Mouse (Mus musculus): ENCODE results near the gene Bicdl2.

The Bicdl2 gene

DNA sequence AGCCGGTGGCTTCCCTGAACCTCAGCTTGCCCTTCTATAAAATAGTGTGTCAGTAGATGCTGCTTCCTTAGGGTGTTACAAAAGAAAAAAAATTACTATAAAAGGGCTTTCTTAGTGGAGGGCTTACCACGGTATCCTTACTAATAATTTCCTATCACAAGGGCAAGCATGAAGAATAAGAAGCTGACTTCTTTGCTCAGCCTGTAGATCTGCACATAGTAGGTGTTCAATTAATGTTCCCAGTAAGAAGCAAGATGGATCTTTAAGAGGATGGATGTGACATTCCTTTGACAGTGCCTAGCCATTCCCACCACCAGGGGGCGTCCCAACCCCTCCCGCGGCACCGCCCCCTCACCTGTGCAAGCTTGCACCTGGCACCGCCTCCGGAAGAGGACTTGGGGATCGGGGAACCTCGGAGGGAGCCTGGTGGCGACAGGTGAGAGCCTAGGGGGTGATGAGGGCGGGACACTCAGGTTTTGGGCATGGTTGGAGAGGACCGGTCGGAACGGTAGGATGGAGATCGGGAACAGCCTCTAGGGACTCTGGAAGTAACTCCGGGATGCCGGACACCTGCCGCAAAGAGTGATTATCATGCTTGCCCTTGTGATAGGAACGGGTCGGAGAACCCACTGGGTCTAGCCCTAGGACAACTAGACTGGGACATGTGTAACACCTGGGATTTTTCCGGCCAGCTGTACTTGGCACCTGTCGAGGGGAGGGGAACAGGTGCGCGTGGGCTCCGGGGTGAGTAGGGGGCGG is at the start of gene Bicdl2:
Gene Bicdl2 (plus strand): TSS at position 390 of the 759 bp plus-strand sequence.
- in situ Hi-C loops (cut with MboI; ENCODE audit: unreplicated experiment in 2 of 2) = loop anchor here in 1 of 2 experiments (5.0 kb wide), 1 partner anchor 47 kb away; no protein-coding TSS in a partner anchor

DNA sequence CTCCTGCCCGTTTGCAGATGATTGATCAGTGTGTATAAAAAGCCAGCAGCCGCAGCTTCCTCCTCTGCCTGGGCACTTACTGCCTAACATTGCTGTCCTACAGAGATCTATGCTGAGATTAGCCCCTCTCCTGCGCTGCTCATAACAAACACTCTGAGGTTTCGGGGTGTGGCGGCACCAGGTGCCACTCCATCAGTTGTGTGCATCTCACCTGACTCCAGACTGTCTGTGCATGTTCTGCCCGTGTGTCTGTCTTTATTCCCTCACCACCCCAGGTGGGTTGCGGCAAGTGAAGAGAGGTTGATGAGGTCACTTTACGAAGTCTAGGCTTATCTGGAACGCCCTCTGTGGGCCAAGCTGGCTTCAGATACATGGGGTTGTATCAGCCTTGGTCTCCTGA is 43.2 kb upstream of the Bicdl2 start:
- in situ Hi-C loops (cut with MboI; ENCODE audit: unreplicated experiment in 2 of 2) = no loop called here

DNA sequence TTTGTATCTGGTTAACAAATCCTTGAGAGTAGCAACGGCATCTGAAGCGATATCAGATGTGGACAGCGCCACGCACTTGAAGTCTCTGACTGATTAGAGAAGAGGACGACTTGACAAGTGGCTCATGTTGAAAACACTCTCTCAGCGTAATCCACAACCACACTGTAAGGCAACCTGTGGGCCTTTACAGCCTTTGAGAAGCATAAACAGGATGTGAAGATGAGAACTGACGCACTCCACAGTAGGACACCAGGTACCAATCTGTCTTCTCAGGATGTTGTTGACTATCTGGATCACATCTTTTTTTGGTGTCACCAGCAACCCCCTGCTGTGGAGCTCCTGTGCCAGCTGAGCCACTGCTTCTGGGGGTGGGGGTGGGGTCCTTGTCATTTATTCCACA is 40.0 kb upstream of the Bicdl2 start:
- in situ Hi-C loops (cut with MboI; ENCODE audit: unreplicated experiment in 2 of 2) = loop anchor here in 1 of 2 experiments (10.0 kb wide), 1 partner anchor 46 kb away; no protein-coding TSS in a partner anchor

DNA sequence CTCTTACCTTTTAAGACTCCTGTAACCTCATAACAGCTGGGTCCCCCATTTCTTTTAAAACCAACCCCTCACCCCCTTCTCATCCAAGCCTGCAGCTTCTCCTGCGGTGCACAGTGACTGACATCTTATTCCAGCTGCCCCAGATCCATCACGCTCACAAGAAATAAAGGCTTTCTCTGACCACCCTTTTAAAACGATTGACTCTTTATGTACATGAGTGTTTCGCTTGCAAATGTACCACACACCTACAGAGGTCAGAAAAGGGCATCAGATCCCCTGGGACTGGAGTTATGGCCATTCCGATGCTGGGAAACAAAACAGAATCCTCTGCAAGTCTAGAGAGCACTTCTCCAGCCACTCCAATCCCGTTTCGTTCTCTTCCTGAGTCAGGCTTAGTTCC is 32.5 kb upstream of the Bicdl2 start:
- in situ Hi-C loops (cut with MboI; ENCODE audit: unreplicated experiment in 2 of 2) = loop anchor here in 1 of 2 experiments (10.0 kb wide), 1 partner anchor 53 kb away; no protein-coding TSS in a partner anchor

DNA sequence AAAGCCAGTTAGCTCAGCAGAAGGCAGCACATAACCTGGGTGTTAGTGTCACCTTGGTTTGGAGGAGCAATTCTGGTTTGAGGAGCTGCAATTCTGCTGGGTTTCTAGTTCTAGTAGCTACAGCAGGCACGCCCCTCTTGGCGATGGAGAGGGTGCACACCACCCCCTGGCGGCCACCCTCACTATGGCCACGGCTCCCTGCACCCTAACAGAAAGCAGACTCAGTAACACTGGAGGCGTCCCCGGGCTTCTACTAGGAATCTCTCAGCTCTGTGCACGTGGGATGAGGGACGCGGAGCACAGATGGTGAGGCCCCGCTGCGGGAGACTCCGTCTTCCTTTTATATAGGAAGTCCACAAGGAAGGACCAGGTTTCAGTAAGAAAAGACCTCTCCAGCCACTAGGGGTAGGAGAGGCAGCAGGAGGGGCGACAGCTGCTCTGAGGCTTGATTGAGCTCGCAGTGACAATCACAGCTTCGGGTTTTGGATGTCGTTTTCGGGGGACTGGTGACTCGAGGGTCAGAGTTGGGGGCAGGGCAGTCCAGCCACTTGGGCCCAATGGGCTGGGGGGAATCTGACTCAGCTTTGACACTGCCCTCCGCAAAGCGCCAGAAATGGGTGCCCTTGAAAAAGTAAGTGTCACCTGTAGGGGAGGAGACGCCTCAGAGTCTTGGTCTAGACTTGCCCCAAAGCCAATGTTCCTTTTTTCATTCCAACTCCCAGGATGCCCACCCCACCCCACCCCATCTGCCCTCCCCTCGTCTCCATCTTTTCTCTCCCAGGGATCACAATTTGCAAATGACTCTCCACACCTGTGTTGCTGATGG is 29.9 kb upstream of the Bicdl2 start:
- in situ Hi-C loops (cut with MboI; ENCODE audit: unreplicated experiment in 2 of 2) = no loop called here

DNA sequence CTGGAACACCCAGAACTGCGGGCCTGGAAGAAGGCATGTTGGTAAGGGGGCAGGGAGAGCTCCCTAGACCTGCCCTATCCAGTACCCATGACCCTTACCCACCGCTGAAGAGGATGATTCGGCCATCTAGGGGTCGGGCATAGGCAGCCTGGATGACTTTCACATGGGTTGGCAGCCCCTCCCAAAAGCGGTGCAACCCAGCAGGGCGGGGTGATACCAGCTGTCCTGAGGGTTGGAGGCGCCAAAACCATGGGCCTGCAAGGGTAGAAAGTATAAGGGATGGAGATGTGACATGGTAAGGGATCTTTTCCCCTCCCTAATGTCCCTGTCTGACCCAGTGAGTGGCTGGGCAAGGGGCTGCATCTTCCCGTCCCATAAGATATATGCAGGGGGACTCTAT is 29.1 kb upstream of the Bicdl2 start:
- in situ Hi-C loops (cut with MboI; ENCODE audit: unreplicated experiment in 2 of 2) = no loop called here

DNA sequence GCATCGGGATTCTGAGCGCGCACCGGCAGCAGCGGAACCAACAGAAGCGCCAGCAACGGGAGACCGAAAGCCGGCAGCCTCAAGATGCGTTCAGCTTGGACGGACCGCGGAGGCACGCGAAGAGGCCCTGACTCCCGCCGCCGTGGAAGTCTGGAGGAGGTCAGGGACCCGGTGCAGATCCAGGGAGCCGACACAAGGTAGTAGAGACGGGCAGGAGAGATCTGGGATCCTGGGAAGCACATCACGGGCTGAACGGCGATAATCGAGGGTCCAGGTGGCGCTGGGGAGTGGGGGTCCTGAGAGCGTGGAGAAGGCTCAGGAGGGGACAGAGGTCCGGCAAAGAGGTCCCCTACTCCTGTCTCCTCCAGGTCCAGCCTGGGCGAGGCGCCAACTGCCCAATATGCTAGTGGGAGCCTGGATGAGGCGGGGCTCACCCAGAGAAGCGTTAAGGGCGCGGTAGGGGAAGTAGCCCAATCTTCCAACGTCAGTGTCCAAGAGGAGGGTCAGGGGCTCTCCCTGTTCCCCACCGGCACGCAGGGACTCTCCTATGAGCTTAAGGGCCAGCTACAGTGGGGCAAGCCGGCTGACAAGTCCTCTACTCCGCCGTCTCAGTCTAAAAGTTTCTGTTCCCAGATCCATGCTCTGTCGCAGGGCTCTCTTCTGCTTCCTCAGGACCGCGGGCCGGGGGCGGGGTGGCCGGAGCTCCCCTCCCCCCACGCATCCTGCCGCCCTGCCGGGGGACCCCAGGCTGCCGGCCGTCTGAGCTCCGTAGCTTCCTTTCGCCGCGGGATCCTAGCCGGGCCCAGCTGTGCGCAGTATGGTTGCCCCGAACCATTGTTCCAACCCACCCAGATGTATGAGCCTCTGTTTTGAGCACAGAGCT is 15.5 kb upstream of the Bicdl2 start, which contains the start of gene Mmp25:
Gene Mmp25 (minus strand): TSS at position 665 of the 883 bp plus-strand sequence.
- in situ Hi-C loops (cut with MboI; ENCODE audit: unreplicated experiment in 2 of 2) = no loop called here

DNA sequence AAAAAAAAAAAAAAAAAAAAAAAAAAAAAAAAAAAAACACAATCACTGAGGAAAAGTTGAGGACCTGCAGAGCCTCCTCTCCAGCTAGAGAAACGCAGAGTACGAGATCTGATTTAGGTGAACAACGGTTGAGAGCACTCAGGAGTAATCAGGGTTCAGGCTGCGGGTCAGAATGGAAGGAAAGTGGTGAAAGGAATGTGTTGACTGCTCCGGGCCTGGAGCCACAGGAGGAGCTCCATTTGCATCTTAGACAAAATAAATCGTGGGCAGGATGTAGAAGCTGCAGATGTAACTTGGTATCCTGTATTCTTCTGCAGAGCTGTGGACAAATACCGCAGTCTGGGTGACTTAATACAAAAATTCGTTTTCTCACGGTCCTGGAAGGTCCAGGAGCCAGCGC is 14.4 kb upstream of the Bicdl2 start:
- in situ Hi-C loops (cut with MboI; ENCODE audit: unreplicated experiment in 2 of 2) = no loop called here

DNA sequence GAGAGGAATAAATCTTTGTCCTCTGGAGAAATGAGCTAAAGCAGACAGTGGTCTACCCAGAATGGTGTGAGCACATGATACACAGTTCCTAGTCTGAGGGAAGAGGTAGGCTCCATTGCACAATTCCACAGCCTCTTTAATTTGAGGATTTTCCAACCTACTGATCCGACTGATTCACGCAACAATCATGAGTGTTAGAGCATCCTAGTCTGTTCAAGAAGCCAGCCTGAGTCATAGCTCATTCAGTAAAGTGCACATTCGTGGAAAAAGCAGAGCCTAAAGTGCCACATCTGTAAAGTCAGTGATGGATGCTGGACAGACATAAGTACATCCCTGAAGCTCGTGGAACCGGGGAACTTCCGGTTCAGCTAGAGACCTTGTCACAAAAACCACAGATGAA is 8.9 kb upstream of the Bicdl2 start:
- in situ Hi-C loops (cut with MboI; ENCODE audit: unreplicated experiment in 2 of 2) = no loop called here

DNA sequence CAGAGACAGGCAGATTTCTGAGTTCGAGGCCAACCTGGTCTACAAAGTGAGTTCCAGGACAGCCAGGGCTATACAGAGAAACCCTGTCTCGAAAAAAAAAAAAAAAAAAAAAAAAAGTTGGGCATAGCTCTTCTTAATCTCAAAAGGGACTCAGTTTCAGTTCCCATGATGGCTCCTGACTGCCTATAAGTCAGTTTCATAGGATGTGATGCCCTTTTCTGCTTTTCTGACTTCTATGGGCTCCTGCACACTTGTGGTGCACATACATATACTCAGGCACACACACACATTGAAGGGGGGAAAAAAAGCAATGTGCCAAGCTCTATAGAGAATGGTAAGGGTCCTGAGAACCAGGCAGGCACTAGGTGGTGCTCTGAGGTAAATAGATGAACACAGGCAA is 7.0 kb upstream of the Bicdl2 start:
- in situ Hi-C loops (cut with MboI; ENCODE audit: unreplicated experiment in 2 of 2) = no loop called here

DNA sequence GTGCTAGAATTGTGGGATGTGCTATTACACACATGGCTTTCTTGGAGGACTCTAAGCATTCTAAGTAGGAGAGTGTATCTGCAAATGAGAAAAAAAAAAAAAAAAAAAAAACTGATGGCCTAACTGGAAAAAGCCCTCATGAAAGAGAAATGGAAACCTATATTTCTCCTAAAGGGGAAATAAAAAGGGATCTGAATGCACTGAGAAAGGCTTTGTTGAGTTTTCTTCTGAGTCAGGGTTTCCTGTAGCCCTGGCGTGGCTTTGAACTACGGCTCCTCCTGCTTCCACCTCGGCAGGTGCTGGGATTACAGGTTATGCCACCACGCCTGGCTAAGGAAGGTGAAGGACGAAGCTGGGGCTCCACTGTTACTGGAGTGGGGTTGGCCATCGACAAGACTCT is 6.3 kb upstream of the Bicdl2 start:
- in situ Hi-C loops (cut with MboI; ENCODE audit: unreplicated experiment in 2 of 2) = no loop called here

DNA sequence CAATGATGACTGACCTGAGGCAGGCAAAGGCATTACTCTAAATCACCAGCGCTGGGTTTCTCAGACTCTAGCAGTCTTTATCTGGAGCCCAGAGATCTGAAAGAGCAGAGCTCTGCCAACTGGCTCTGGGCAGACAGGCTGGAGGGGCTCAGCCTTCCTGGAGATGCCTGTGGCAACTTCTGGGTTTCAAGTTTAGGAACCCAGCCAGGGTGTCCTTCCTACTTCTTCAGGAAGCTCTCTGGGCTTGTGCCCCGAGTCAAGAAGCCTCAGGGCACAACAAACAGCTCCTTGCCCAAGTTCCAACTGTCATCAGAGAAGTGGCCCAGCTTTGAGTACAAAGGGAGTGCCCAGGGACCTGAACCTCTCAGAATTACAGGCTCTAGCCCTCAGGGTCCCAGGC is 5.9 kb upstream of the Bicdl2 start:
- in situ Hi-C loops (cut with MboI; ENCODE audit: unreplicated experiment in 2 of 2) = no loop called here

DNA sequence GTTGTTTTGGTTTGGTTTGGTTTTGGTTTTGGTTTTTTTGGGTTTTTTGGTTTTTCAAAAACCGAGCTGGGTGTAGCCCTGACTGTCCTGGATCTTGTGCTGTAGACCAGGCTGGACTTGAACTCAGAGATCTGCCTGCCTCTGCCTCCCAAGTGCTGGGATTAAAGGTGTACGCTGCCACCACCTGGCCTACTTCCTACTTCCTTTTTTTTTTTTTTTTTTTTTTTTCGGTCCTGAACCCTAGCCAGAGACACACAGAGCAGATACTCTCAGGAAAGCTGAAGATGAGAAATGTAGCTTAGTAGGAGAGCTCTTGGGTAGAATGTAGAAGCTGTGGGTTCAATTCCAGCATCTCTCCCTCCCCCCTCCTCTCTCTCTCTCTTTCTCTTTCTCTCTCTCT is 1.9 kb upstream of the Bicdl2 start:
- in situ Hi-C loops (cut with MboI; ENCODE audit: unreplicated experiment in 2 of 2) = no loop called here

DNA sequence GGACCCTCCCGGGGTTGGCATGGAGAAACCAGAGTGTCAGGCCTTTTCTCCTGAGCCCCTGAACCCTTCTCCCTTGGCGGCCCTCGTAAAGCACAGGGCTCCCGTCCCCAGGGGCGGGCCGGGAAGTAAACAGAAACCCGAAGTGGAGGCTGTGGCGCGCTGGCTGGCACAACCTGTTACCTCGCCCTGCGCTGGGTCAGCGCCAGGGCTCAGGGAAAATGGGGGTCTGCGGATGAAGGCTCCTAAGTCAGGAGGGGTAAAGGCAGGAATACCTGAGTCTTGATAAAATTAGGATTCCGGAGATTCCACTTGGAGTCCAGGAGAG is 532 bp downstream of the Bicdl2 start:
- in situ Hi-C loops (cut with MboI; ENCODE audit: unreplicated experiment in 2 of 2) = loop anchor here in 1 of 2 experiments (5.0 kb wide), 1 partner anchor 46 kb away; no protein-coding TSS in a partner anchor

DNA sequence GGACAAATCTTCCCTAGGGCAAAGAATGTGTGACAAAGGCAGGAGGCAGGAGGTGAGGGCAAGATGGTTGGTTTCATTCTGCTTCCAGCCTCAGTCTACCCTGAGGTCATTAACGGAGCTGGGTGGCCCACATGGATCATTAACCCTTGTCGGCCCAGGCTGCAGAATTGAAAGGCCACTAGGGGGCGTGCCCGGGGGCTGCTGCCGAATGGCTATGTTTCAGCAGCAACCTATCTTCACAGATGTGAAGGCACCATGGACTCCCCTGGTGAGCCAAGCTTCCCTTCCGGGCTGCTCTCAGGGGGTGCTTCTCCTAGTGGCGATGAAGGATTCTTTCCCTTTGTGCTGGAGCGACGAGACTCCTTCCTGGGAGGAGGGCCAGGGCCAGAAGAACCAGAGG is 1.2 kb downstream of the Bicdl2 start:
- in situ Hi-C loops (cut with MboI; ENCODE audit: unreplicated experiment in 2 of 2) = loop anchor here in 1 of 2 experiments (5.0 kb wide), 1 partner anchor 46 kb away; no protein-coding TSS in a partner anchor

DNA sequence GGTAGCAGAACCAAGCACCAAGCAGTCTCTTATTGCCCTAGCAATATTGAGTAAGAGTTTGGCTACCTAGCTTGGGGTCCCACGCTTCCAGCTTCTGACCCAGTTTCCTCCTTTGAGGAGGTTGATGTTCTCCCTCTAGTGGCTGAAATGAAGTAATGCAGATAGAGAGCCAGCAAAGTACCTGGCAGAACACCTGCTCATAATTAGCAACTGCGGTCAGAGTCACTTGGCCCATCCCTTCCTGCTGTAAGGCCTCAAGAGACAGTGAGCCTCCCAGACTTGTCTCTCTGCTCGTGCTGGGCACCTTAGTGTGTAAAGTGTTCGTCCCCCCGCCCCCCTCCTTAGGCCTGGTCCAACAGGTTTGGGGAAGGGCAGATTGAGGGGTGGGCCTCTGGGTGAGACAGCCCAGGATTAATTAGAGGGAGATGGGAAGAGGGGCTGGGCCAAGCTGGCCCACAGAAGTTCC is 4.3 kb downstream of the Bicdl2 start:
- in situ Hi-C loops (cut with MboI; ENCODE audit: unreplicated experiment in 2 of 2) = loop anchor here in 1 of 2 experiments (5.0 kb wide), 1 partner anchor 43 kb away; no protein-coding TSS in a partner anchor

DNA sequence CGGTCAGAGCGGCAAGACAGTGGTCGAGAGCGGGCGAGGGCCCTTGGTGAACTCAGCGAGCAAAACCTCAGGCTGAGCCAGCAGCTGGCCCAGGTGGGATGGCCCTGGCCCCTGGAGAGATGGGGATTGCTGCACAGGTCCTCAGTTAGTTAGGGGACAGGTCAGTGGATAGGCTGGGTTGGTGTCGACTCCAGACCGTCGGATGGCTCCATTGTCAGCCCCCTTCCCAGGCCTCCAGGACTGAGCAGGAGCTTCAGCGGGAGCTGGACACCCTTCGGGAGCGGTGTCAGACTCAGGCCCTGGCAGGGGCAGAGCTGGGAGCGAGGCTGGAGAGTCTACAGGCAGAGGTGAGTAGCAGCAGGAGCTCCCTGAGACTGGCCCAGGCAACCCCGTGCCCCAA is 5.2 kb downstream of the Bicdl2 start:
- in situ Hi-C loops (cut with MboI; ENCODE audit: unreplicated experiment in 2 of 2) = no loop called here

DNA sequence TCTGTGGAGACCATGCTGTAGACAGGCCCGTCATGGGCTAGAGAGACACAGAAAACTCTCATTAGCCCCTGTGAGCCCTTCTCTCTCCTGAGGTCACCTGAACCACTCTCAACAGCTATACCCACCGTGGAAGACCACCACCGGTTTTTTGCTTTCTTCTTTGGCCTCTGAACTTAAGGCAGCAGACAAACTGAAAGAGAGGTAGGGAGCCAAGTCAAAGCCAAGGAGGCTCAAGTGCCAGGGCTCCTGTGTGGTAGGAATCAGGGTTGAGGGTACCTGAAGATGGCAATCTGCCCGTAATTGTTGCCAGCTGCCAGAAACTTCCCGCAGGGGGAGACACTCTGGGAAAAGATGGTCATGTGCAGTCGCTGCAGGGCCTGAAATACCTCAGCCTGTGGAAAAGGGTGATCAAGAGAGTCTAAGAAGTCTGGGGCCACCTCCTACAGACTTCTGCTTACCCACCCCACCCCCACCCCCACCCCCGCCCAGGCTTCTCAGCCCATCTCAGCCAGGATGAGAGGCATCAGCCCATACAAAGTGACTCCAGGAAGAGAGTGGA is 10.3 kb downstream of the Bicdl2 start:
- in situ Hi-C loops (cut with MboI; ENCODE audit: unreplicated experiment in 2 of 2) = no loop called here

DNA sequence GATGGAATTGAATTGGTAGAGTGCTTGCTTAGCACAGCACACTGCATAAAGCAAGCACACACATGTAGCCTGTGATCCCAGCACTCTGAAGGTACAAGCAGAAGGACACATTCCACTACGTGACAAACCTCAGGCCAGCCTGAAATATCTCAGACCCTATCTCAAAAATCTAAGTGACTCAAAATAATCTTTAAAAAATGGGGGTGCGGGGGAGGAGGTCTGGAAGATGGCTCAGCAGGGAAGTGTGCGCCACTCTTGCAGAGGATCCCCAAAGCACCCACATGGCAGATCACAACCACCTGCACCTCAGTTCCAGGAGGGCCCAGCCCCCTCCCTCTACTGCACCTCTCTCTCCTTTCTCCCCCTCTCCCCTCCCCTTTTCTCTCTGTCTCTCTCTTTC is 11.2 kb downstream of the Bicdl2 start:
- in situ Hi-C loops (cut with MboI; ENCODE audit: unreplicated experiment in 2 of 2) = no loop called here

DNA sequence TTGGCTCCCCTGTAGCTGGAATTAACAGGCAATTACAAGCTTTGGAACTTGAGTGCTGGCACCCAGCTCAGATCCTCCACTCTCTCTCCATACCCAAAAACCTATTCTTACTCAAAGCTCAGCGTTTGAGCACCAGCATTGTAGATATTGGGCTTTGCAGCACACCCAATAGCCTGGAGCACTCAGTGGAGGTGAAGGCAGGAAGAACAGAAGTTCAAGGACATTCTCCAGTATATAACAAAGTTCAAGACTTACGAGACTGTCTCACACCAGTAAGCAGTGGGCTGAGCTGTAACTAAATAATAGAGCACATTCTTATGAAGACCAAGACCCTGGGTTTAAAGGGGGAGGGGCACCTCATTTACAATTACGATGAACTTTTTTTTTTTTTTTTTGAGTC is 12.5 kb downstream of the Bicdl2 start:
- in situ Hi-C loops (cut with MboI; ENCODE audit: unreplicated experiment in 2 of 2) = no loop called here

All from v-Abl transformed pro-B cells (cell line).